Mouse (Mus musculus) midbrain, embryonic 16.5 days (tissue): ENCODE measurements around the gene Cerkl. TPM values are rescaled to one million over a fixed set of nuclear protein-coding genes. Genes with fewer than 3 reads are reported as not detected.

Experiments
- ATAC-seq: fragments of 200-750 bp; cut with Nextera tagmentation; 2 replicates; pipeline ENCODE4 v1.8.0; 2017; ENCODE audit warnings: moderate TSS enrichment
- H3K27ac ChIP-seq: fragments of 300-500 bp; sonication (generic); 2 replicates; pipeline ENCODE4 v1.5.1; 2014; ENCODE audit warnings: mild to moderate bottlenecking, low read length, mixed read lengths
- H3K27me3 ChIP-seq: fragments of 300-500 bp; sonication (generic); 2 replicates; pipeline ENCODE4 v1.6.1; 2014; ENCODE audit warnings: low read depth, low read length, mixed read lengths; ENCODE audit not compliant: control insufficient read depth, insufficient read depth
- H3K36me3 ChIP-seq: fragments of 300-500 bp; sonication (generic); 2 replicates; pipeline ENCODE4 v1.6.1; 2014; ENCODE audit warnings: mild to moderate bottlenecking, low read length, moderate library complexity, mixed read lengths; ENCODE audit not compliant: control insufficient read depth, insufficient read depth
- H3K4me1 ChIP-seq: fragments of 300-500 bp; sonication (generic); 2 replicates; pipeline ENCODE4 v1.6.1; 2014; ENCODE audit warnings: mild to moderate bottlenecking, low read length, mixed read lengths; ENCODE audit not compliant: control insufficient read depth, insufficient read depth
- H3K4me2 ChIP-seq: fragments of 300-500 bp; sonication (generic); 2 replicates; pipeline ENCODE4 v1.6.1; 2014; ENCODE audit warnings: mild to moderate bottlenecking, low read length, mixed read lengths
- H3K4me3 ChIP-seq: fragments of 300-500 bp; sonication (generic); 2 replicates; pipeline ENCODE4 v1.5.1; 2014; ENCODE audit warnings: low read depth, mild to moderate bottlenecking, low read length, moderate library complexity, mixed read lengths
- H3K9ac ChIP-seq: fragments of 300-500 bp; sonication (generic); 2 replicates; pipeline ENCODE4 v1.6.1; 2014; ENCODE audit warnings: low read depth, low read length, mixed read lengths
- H3K9me3 ChIP-seq: fragments of 300-500 bp; sonication (generic); replicated peaks from 2 replicates; pipeline ENCODE4 v1.6.1; 2014; ENCODE audit warnings: mild to moderate bottlenecking, low read length, mixed read lengths; ENCODE audit not compliant: control insufficient read depth, poor library complexity, severe bottlenecking
- whole genome bisulfite sequencing: fragments of 180-500 bp; shearing (Covaris S2); extraction: QIAGEN DNeasy Blood & Tissue Kit; methylation state at CpG from one replicate; pipeline ENCODE4 v1.1.7; 2014; 5-methylcytosine and 5-hydroxymethylcytosine counted together
- polyA plus RNA-seq: library from polyadenylated mRNA; unstranded; fragments of >200 nt; fragmentation: Nextera tagmentation; extraction: Ambion mirVana; gene quantifications from 2 replicates; pipeline ENCODE4 v1.2.1, GENCODE M21; 2015

The Cerkl gene
- polyA plus RNA-seq, 1 experiment from 2014 or later = 0.84 TPM

DNA sequence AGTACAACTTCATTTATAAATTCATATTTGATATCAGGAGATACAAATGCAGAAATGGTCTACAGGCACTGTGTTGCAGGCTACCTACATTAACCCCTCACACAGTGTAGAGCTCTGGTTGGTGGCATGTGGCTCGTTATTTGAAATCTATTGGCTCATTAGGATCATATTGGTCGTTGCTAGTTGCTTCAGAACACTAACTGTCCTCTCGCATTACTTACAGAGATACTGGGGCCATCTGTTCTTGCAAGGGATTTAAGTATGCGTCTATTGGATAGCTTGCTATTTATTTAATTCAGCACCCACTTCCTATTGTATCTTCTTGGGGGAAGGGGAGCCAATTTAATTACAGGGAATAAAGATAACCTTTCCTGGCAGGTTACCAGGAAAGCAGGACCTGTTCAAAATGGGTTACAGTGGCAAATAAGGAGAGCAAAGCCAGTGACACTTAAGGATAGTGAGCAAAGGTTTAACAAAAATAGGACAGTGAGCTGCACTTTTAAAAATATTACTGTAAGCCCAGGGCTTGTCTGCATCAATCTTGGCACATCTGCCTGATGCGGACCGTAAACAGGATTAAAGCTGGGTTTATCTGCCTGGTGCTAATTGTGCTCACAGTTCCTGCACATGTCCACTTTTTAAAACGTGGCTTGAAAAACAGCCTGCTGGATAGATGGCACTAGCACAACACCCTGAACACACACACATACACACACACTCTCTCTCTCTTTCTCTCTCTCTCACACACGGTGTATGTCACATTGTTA, 57.2 kb downstream of the Cerkl start:
- no peak overlapping the region for H3K4me3 ChIP-seq
- ATAC-seq = peak; percentile 62
- 13% methylated on average over 8 of the region's 8 CpGs for WGBS
- no peaks in the 10 kb centered on the region for H3K36me3 ChIP-seq
- H3K9me3 ChIP-seq = no peaks in the 10 kb centered on the region
- no peaks in the 10 kb centered on the region for H3K27me3 ChIP-seq
- no peak overlapping the region for H3K4me2 ChIP-seq
- no peak overlapping the region for H3K27ac ChIP-seq
- H3K4me1 ChIP-seq = peaks cover 7% of the 10 kb centered on the region
- H3K9ac ChIP-seq = no peak overlapping the region

DNA sequence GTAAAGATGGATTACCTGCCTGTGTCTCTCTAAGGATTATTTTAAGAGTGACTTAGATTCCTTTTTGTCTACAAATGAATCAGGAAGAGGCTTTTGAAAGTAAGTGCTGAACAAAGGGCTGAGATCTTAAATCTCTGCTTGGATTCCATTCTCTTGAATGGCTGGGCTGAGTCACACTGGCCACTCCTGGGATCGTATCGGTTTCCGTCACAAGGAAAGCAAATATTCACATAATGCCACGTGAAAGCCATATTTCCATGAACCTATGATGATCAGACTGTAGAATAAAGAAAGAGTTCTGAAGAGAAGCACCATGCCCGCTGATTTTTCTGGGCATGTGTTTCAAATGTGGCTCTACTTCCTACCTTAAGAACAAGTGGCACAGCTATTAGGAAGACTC, 57.8 kb downstream of the Cerkl start:
- Histone ChIP-seq H3K27ac (no peak overlapping the region), H3K4me2 (no peak overlapping the region)
- no peak for ATAC-seq

DNA sequence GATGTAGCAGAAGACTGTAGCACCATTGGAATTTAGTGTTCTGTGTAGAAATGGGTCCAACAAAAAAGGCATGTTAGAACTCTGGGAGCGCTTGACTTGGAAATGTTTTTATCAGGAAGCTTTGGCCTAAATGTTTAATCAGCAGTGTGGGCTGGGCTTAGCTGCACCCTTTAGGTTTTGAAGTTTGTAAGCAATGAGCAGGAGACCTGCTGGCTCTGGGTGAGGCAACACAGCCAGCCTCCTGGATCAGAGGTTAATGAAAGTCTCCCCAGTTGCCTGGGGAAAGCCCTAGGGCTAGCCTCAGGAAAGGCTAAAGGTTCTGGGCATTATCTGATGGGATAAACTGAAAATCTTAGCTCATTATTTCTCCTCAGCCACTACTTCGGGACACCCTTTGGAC, 58.2 kb downstream of the Cerkl start:
- WGBS = 44% methylated on average over 2 of the region's 2 CpGs

More for the DNA sequence above, 57.8 kb downstream of the Cerkl start:
- no peak overlapping the region for H3K9ac ChIP-seq
- H3K27me3 ChIP-seq = no peaks in the 10 kb centered on the region
- H3K36me3 ChIP-seq = no peaks in the 10 kb centered on the region
- no peaks in the 10 kb centered on the region for H3K9me3 ChIP-seq
- peaks cover 7% of the 10 kb centered on the region for H3K4me1 ChIP-seq
- WGBS = 27% methylated on average over 5 of the region's 5 CpGs
- H3K4me3 ChIP-seq = no peak overlapping the region

DNA sequence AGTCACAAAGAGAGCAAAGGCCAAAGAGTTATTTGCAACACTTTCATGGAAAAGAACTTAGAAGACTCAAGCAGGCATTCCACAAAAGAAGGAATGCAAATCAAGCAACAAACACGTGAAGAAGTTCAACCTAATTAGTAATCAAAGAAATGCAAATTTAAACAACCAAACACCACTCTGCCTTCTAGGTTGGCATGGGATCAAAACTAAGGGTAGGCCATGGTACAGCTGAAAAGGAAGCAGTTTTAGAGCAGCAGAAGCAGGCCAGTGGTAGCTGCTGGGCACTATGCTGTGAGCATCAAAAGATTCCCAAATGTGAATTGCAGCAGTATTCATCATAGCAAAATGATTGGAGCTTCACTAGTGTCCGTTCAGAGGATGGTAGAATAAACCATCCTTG, 59.5 kb downstream of the Cerkl start:
- ATAC-seq = no peak
- Histone ChIP-seq H3K9ac (no peak overlapping the region), H3K4me3 (no peak overlapping the region), H3K36me3 (no peaks in the 10 kb centered on the region), H3K4me2 (no peak overlapping the region), H3K27me3 (no peaks in the 10 kb centered on the region; the same call in 1 of the 2 replicates), H3K4me1 (peaks cover 7% of the 10 kb centered on the region), H3K9me3 (no peaks in the 10 kb centered on the region), H3K27ac (no peak overlapping the region)
- WGBS = 47% methylated on average over 2 of the region's 2 CpGs

More for the DNA sequence above, 58.2 kb downstream of the Cerkl start:
- no peaks in the 10 kb centered on the region for H3K27me3 ChIP-seq
- H3K27ac ChIP-seq = no peak overlapping the region
- H3K9me3 ChIP-seq = no peaks in the 10 kb centered on the region
- no peak for ATAC-seq
- H3K36me3 ChIP-seq = no peaks in the 10 kb centered on the region
- no peak overlapping the region for H3K4me3 ChIP-seq
- H3K9ac ChIP-seq = no peak overlapping the region
- H3K4me2 ChIP-seq = no peak overlapping the region
- peaks cover 7% of the 10 kb centered on the region for H3K4me1 ChIP-seq

DNA sequence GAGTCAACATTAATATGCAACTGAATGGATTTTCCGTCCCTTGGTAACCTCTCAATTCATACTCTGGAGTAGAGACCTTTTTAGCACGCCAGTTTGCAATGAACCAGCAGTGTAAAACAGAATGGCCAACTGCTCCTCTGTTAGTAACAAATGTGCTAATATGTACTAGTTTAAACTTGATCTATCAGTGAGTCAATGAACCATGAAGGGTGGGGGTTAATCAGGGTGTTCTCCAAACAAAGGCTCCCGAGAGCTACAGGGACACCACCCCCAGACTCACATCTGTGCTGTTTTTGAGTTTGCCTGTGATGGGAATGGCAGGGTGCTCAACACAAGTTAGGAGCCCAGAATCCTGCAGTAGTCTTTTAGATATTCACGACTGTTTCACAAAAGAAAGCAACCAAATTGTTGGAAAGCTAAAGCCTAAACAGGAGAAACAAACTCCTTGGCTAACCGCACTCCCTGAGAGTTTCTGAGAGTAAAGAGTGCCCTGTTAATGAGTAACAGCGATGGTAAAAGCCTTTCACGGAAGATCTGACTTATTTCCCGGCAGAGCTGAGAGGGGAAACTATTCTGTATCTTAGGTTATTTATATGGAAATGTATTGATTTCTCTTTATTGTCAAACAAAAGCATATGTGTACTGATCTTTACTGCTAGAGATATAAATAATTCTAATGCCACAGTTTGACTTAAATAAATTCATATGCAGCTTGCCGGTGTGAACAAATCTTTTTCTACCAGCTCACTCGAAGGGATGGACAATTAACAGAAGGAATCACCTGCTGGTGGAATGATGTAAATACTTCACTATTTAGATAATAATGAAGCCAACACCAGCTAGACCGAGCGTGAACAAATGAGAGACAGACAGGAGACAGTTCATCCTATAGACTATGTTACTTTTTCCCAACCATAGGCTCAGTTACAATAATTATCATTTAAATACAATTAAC, 77.2 kb downstream of the Cerkl start:
- no peak overlapping the region for H3K27ac ChIP-seq
- ATAC-seq = no peak
- no peaks in the 10 kb centered on the region for H3K36me3 ChIP-seq

DNA sequence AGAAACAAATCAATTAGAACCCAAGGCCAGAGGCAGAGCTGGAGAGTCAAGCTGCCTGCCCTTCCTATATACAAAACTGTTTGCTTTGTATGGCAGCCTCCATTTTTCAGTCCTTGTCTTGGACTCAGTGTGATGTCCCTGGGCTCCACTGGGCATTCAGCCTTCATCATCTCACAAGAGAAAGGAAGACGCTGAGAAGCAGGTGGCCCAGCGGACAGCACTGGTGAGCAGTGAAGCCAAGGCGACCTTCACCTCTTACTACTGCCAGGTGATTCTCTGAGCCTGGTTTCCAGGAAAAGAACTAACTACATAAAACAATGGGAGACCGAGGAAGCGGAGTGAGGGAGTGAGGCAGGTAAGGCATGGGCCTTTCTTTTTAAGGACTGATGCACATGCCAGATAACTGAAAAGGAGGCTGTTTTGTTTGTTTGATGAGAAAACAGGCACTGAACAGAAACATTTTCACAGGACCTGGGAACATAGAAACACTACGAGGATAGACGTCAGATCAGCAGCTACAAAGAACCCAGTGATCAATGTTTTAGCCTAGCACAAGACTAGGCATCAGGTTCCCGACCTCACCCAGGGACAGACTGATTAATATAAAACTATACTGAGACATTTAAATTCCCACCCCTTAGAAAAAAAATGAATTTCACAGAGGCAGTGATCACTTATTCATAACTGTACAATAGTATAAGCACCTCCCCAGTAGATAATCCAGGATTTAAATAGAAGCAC, 78.1 kb downstream of the Cerkl start:
- 49% methylated on average over 8 of the region's 8 CpGs for WGBS
- Histone ChIP-seq H3K4me3 (no peak overlapping the region), H3K27ac (no peak overlapping the region), H3K4me2 (no peak overlapping the region), H3K9me3 (no peaks in the 10 kb centered on the region), H3K4me1 (peaks cover 3% of the 10 kb centered on the region; the same call in 1 of the 2 replicates), H3K36me3 (no peaks in the 10 kb centered on the region), H3K27me3 (no peaks in the 10 kb centered on the region), H3K9ac (no peak overlapping the region)
- no peak for ATAC-seq

More for the DNA sequence above, 77.2 kb downstream of the Cerkl start:
- Histone ChIP-seq H3K4me2 (no peak overlapping the region), H3K9ac (no peak overlapping the region), H3K27me3 (no peaks in the 10 kb centered on the region), H3K4me3 (no peak overlapping the region), H3K9me3 (no peaks in the 10 kb centered on the region), H3K4me1 (peaks cover 3% of the 10 kb centered on the region; the same call in 1 of the 2 replicates)
- 11% methylated on average over 12 of the region's 12 CpGs for WGBS

DNA sequence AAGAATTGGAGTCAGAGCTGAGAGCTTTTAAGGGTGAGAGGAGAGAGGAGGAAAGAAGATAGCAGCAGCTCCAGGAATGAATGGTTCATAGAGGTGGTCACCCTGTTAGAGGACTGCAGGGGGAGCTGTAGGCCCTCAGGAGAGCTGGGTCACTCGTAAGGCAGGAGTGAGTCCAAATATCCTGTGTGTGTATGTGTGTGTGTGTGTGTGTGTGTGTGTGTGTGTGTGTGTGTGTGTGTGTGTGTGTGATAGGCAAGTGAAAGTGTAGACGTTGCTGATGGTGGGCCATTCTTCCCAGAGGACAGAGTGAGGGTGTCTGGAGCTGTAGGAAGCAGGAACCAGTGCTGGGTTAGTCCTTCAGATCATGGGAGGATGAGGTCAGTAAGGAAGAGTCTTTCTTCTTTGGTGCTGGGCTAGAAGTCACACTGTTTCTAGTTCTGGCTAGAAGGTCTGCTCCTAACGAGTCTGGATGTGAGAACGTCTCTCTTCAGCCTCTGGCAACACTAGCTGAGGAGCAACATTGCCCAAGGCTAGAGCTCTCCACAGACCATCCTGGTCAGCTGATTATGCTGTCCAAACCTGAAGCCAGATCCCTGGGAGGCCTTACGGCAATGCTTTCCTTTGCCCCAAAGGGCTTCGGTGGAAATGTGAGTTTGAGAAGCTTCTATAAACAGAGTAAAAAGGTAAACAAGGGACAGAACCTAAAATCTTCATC, 83.9 kb downstream of the Cerkl start:
- no peak for ATAC-seq

DNA sequence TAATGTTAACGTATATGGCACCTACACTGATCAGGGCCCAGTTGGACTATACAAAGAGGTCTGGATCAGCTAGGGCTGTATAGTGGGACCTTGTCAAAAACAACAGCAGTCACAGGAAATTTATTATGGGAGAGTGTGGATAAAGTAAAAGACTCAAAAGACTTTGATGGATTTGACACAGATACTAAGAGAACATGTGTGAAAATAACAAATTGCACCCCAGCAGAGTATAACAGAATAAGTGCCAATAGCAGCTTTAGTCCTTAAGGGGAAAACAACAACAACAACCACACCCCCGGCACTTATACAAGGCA, 84.5 kb downstream of the Cerkl start:
- H3K27me3 ChIP-seq = no peaks in the 10 kb centered on the region
- no peak overlapping the region for H3K4me3 ChIP-seq
- 77% methylated on average over 2 of the region's 2 CpGs for WGBS
- no peaks in the 10 kb centered on the region for H3K9me3 ChIP-seq
- H3K27ac ChIP-seq = no peak overlapping the region
- H3K36me3 ChIP-seq = no peaks in the 10 kb centered on the region
- H3K4me1 ChIP-seq = no peaks in the 10 kb centered on the region
- no peak overlapping the region for H3K4me2 ChIP-seq
- no peak for ATAC-seq
- H3K9ac ChIP-seq = no peak overlapping the region

More for the DNA sequence above, 83.9 kb downstream of the Cerkl start:
- WGBS = 58% methylated on average over 6 of the region's 6 CpGs
- H3K27me3 ChIP-seq = no peaks in the 10 kb centered on the region
- no peak overlapping the region for H3K27ac ChIP-seq
- H3K9ac ChIP-seq = no peak overlapping the region
- H3K4me3 ChIP-seq = no peak overlapping the region
- no peaks in the 10 kb centered on the region for H3K36me3 ChIP-seq
- no peaks in the 10 kb centered on the region for H3K4me1 ChIP-seq
- no peak overlapping the region for H3K4me2 ChIP-seq
- H3K9me3 ChIP-seq = no peaks in the 10 kb centered on the region
